Mouse (Mus musculus) cerebellum, adult 2 months (tissue): ENCODE data around the gene Gm10322.

ENCODE experiments used
- CTCF ChIP-seq: fragments of 200-500 bp; IDR thresholded peaks from 2 replicates; pipeline ENCODE4 v1.5.1; 2011; ENCODE audit warnings: low read depth, mild to moderate bottlenecking, control low read depth, low read length, moderate library complexity, borderline replicate concordance; ENCODE audit not compliant: insufficient read depth
- POLR2A ChIP-seq: fragments of 200-500 bp; IDR thresholded peaks from 2 replicates; pipeline ENCODE4 v1.6.1; 2011; ENCODE audit warnings: low read length, control low read depth, borderline replicate concordance; ENCODE audit not compliant: insufficient read depth

DNA sequence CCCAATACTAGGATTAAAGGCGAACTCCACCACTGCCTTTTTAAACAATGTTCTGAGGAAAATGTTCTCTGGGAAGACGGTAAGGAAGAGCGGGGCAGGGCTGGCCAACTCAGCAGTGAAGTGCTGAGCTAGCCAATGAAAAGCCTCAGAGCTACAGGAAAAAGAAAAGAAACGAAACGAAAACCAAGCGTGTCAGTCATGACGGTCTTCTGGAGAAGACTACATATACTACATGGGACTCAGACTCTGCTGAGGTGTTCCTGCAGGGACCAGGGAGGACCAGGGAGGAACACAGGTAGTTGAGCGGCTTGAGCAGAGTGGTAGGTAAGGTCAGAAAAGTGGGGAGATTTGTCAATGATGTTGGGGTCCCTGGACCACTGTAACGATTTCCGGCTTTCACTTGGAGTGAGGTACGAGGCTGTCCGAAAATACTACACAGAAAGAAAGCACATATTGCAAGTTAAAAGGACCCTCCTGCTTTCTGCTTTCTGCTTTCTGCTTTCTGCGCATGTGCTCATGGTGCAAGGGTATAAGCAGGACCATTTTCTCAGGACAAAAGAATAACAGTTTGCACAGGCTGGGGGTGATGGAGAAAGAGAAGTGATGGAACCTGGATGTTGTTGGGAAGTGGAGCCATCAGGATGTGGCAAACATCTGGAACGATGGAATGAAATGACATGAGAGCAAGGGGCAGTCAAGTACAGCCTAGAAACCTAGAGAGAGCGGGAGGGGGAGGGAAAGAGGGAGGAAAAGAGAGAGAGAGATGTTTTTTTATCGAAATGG is 21.1 kb downstream of the Gm10322 start:
- TF ChIP-seq POLR2A (no peak), CTCF (no peak)
